Mouse (Mus musculus) liver, adult (tissue): ENCODE measurements around the gene Ccdc34.

Source experiments
- GATA4 ChIP-seq: IDR thresholded peaks from 2 replicates; pipeline ENCODE4 v1.6.1; 2014; ENCODE audit warnings: mild to moderate bottlenecking, low read length; ENCODE audit not compliant: insufficient replicate concordance

The Ccdc34 gene

GRCm38 (mm10) chr2:110017616-110018505, at the start of gene Ccdc34:
Ccdc34 (plus strand) TSS chr2:110017817.
- TF ChIP-seq GATA4, result no peak

GRCm38 (mm10) chr2:109969381-109969780, 48.2 kb upstream of the Ccdc34 start:
- TF ChIP-seq GATA4, result no peak

- no peak for TF ChIP-seq GATA4
These were observed 47.6 kb upstream of the Ccdc34 start for GRCm38 (mm10) chr2:109969926-109970532.

- no peak for TF ChIP-seq GATA4
These were observed 46.7 kb upstream of the Ccdc34 start for GRCm38 (mm10) chr2:109970744-109971410.

GRCm38 (mm10) chr2:109972310-109972709, 45.3 kb upstream of the Ccdc34 start:
- no peak for TF ChIP-seq GATA4

GRCm38 (mm10) chr2:109972922-109973321, 44.7 kb upstream of the Ccdc34 start:
- no peak for TF ChIP-seq GATA4

GRCm38 (mm10) chr2:109974807-109975206, 42.8 kb upstream of the Ccdc34 start:
- TF ChIP-seq GATA4, result no peak

GRCm38 (mm10) chr2:109976181-109976580, 41.4 kb upstream of the Ccdc34 start:
- no peak for TF ChIP-seq GATA4

GRCm38 (mm10) chr2:109977322-109977721, 40.3 kb upstream of the Ccdc34 start:
- TF ChIP-seq GATA4, result no peak

GRCm38 (mm10) chr2:109979209-109979608, 38.4 kb upstream of the Ccdc34 start:
- TF ChIP-seq GATA4, result no peak; the same call in 1 of the 2 replicates

- TF ChIP-seq GATA4, result no peak
These were observed 34.2 kb upstream of the Ccdc34 start for GRCm38 (mm10) chr2:109983435-109983834.

GRCm38 (mm10) chr2:109984930-109985329, 32.7 kb upstream of the Ccdc34 start:
- no peak; the same call in 1 of the 2 replicates for TF ChIP-seq GATA4

- no peak for TF ChIP-seq GATA4
These were observed 32.1 kb upstream of the Ccdc34 start for GRCm38 (mm10) chr2:109985560-109985959.

GRCm38 (mm10) chr2:109986036-109986785, 31.4 kb upstream of the Ccdc34 start:
- no peak for TF ChIP-seq GATA4

GRCm38 (mm10) chr2:109987946-109988345, 29.7 kb upstream of the Ccdc34 start:
- TF ChIP-seq GATA4, result no peak
